In the genomic region with DNA sequence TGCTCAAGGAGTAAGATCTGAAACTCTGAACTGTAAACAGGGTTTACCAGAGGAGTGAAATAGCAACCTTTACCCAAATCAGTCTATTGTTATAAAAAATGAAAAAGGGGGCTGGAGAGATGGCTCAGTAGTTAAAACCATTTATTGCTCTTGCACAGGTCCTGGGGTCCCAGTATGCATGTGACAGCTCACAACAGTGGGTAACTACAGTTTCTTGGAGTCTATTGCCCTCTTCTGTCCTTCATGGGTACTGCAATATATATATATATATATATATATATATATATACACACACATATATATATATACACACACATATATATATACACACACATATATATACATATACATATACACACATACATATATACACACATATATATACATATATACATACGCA, we compare ENCODE assay signal across 13 mouse cellular contexts. TPM values are rescaled to one million over a fixed set of nuclear protein-coding genes. Genes with fewer than 3 reads are reported as not detected.
DNase-seq lines count a peak whose midpoint lies in the region; ATAC-seq and TF ChIP-seq lines count a peak whose summit lies in the region.
"Had no signal": no experiment of that assay in that cellular context is flagged by ENCODE, and none has a peak within 500 bp of the region (broad histone marks: within the 10 kb centered on the region; RNA-seq: fewer than 3 reads in every experiment).

No protein-coding gene starts in this region.

- H3K4me1 ChIP-seq in CH12.LX (ENCODE audit: control insufficient read depth in 1 of 2, insufficient read depth in 2 of 2), result peaks cover 6 to 24% of the 10 kb centered on the region in 2 experiments

- in situ Hi-C loops in CH12.LX (cut with MboI; ENCODE audit: low pct_ligation_motif_present, low pct_unique_long_range_greater_than_20kb, low sequenced_read_pairs), result no loop called here

- ATAC-seq in erythroblast, adult 5-6 weeks (replicated peaks; ENCODE audit: low FRiP score, poor library complexity, severe bottlenecking), result no peak

- H3K9ac ChIP-seq in CH12.LX (ENCODE audit: insufficient read depth, low read depth), result no peak overlapping the region
- H3K9ac ChIP-seq: hindbrain, embryonic 13.5 days had no signal

- no peaks in the 10 kb centered on the region for H3K27me3 ChIP-seq in CH12.LX (replicated peaks)
- H3K27me3 ChIP-seq: hindbrain, embryonic 13.5 days had no signal

- H3K4me3 ChIP-seq in layer of hippocampus, adult 2 months, result no peak overlapping the region
- H3K4me3 ChIP-seq in CH12.LX (replicated peaks in 1 of 3; ENCODE audit: low read depth in 2 of 3, low read length in 2 of 3, poor library complexity in 1 of 3), result no peak overlapping the region
- H3K4me3 ChIP-seq: erythroblast, embryonic 14.5 days; hindbrain, embryonic 13.5 days had no signal

- peak; percentile 54 for TF ChIP-seq CTCF in layer of hippocampus, adult 2 months (conservative IDR thresholded peaks at IDR 0.05)
- TF ChIP-seq CTCF in CH12.LX (conservative IDR thresholded peaks at IDR 0.05 in 1 of 2, IDR thresholded peaks at IDR 0.05 in 1 of 2; ENCODE audit: low read depth in 2 of 2, low read length in 2 of 2), result peak in 1 of 2 experiments; percentile 44; a peak in 2 of 4 replicates

- no peak for TF ChIP-seq POLR2A in CH12.LX (IDR thresholded peaks at IDR 0.05; ENCODE audit: low read depth, low read length)

- dilution Hi-C loops in CH12.LX (cut with MboI; ENCODE audit: extremely low pct_ligation_motif_present, extremely low pct_unique_long_range_greater_than_20kb, low sequenced_read_pairs), result no loop called here

- peak; percentile 39 for TF ChIP-seq RAD21 in CH12.LX (IDR thresholded peaks at IDR 0.05; ENCODE audit: low read depth, low read length)

- H3K4me2 ChIP-seq in CH12.LX (ENCODE audit: insufficient read depth, low read depth, poor library complexity, severe bottlenecking), result no peak overlapping the region
- H3K4me2 ChIP-seq: heart, embryonic 11.5 days; hindbrain, embryonic 13.5 days had no signal

- no peak for TF ChIP-seq EP300 in CH12.LX (IDR thresholded peaks at IDR 0.05; ENCODE audit: low read length)

- H3K36me3 ChIP-seq in CH12.LX (replicated peaks in 1 of 2; ENCODE audit: control insufficient read depth in 1 of 2, insufficient read depth in 1 of 2, low read length in 1 of 2), result peaks cover 0 to 6% of the 10 kb centered on the region in 2 experiments
- H3K36me3 ChIP-seq: hindbrain, embryonic 13.5 days had no signal

- peaks cover 4% of the 10 kb centered on the region for H3K79me2 ChIP-seq in CH12.LX (replicated peaks; ENCODE audit: control insufficient read depth, extremely low read depth, insufficient read depth, poor library complexity, severe bottlenecking)

- DNase-seq in layer of hippocampus, adult 2 months (ENCODE audit: low spot score in 2 of 2), result no peak
- no peak for DNase-seq in layer of hippocampus, adult 9-11 months
- DNase-seq in A20 (ENCODE audit: low read depth, low spot score), result peak; percentile 56
- DNase-seq in CH12.LX (ENCODE audit: extremely low read depth), result no peak
- peak; percentile 69 for DNase-seq in induced T-regulatory cell, adult 2 months (ENCODE audit: low read depth)
- no peak for DNase-seq in right cerebral cortex, postnatal 4 days
- DNase-seq: kidney, postnatal 36 days; spleen, adult 18-20 months; thymus, adult 2 months had no signal

- H3K9me3 ChIP-seq in CH12.LX (replicated peaks; ENCODE audit: low read length), result no peaks in the 10 kb centered on the region
- H3K9me3 ChIP-seq: hindbrain, embryonic 13.5 days had no signal

- no peak overlapping the region for H3K27ac ChIP-seq in layer of hippocampus, adult 2 months
- H3K27ac ChIP-seq in CH12.LX (ENCODE audit: insufficient read depth, low read depth), result no peak overlapping the region
- H3K27ac ChIP-seq: hindbrain, embryonic 13.5 days had no signal

TF ChIP-seq in CH12.LX, 34 proteins besides CTCF, POLR2A, EP300 and RAD21:
- TF ChIP-seq SMC3 (IDR thresholded peaks at IDR 0.05; ENCODE audit: low read depth, low read length) (no peak), BHLHE40 (IDR thresholded peaks at IDR 0.05; ENCODE audit: low read depth, low read length) (no peak), USF2 (conservative IDR thresholded peaks at IDR 0.05; ENCODE audit: low read depth, low read length) (no peak), CHD1 (IDR thresholded peaks at IDR 0.05; ENCODE audit: low read depth, low read length) (no peak)

RNA-seq across cellular contexts. Expression of a gene that starts 1.7 kb away (rescaled TPM):
- 1 to 10 TPM; 3.2 to 4.0 TPM for total RNA-seq in layer of hippocampus, adult 2 months (2021)
- total RNA-seq in CH12.LX (2012; rRNA removed) (7.8 and 8.5 TPM in 2 replicates), CH12.LX (2014; rRNA removed) (3.6 and 3.9 TPM in 2 replicates)
- 14.2 and 17.1 TPM in 2 replicates for polyA plus RNA-seq in CH12.LX (2012; ENCODE audit: insufficient read length, low read depth)
- 0.21 TPM in 1 of 2 replicates, not detected in the other for total RNA-seq in erythroblast, adult 5-6 weeks (2015; ENCODE audit: low replicate concordance)
- 0.14 and 0.17 TPM in 2 replicates for total RNA-seq in erythroblast, adult 5-6 weeks (2017; ENCODE audit: low replicate concordance)

RNA-seq across cellular contexts. Expression of a gene that starts 10.4 kb away (rescaled TPM):
- total RNA-seq in layer of hippocampus, adult 2 months (2021), result under 1 TPM; 0.42 to 0.44 TPM
- not detected in 2 replicates for total RNA-seq in CH12.LX (2012; rRNA removed)
- not detected in 2 replicates for total RNA-seq in CH12.LX (2014; rRNA removed)
- not detected in 2 replicates for polyA plus RNA-seq in CH12.LX (2012; ENCODE audit: insufficient read length, low read depth)
- 1.7 and 10.2 TPM in 2 replicates for total RNA-seq in erythroblast, adult 5-6 weeks (2015; ENCODE audit: low replicate concordance)
- 7.4 and 10.6 TPM in 2 replicates for total RNA-seq in erythroblast, adult 5-6 weeks (2017; ENCODE audit: low replicate concordance)

RNA-seq across cellular contexts. Expression of a gene that starts 35.9 kb away (rescaled TPM):
- total RNA-seq in layer of hippocampus, adult 2 months (2021), result 100 to 1,000 TPM; 488 to 493 TPM
- total RNA-seq in CH12.LX (2012; rRNA removed) (5,179 and 5,276 TPM in 2 replicates), CH12.LX (2014; rRNA removed) (7,033 and 7,473 TPM in 2 replicates)
- 3,370 and 3,898 TPM in 2 replicates for polyA plus RNA-seq in CH12.LX (2012; ENCODE audit: insufficient read length, low read depth)
- total RNA-seq in erythroblast, adult 5-6 weeks (2015; ENCODE audit: low replicate concordance), result 738 and 1,031 TPM in 2 replicates
- total RNA-seq in erythroblast, adult 5-6 weeks (2017; ENCODE audit: low replicate concordance), result 502 and 613 TPM in 2 replicates

Comparison
In these comparisons a context has a peak if more than half of its experiments do, and no peak if none do; other contexts are left out.
1. DNase-seq: peak in A20 (single experiment) and induced T-regulatory cell, adult 2 months (single experiment); none in layer of hippocampus, adult 2 months (0 of 2), layer of hippocampus, adult 9-11 months (single experiment), CH12.LX (single experiment) and right cerebral cortex, postnatal 4 days (single experiment).
2. RNA of a gene that starts 35.9 kb away (total RNA-seq): 5,179 to 7,473 TPM in CH12.LX; 502 to 1,031 TPM in erythroblast, adult 5-6 weeks and 488 to 493 TPM in layer of hippocampus, adult 2 months; every median in the first group is over 4 times any median in the second.